Mouse (Mus musculus) hindbrain, embryonic 12.5 days (tissue): Measurements from ENCODE around the gene Sox5. TPM values are rescaled to one million over a fixed set of nuclear protein-coding genes. Genes with fewer than 3 reads are reported as not detected.

Experiments
- ATAC-seq: fragments of 200-750 bp; cut with Nextera tagmentation; 2 replicates; pipeline ENCODE4 v1.8.0; 2017; ENCODE audit warnings: moderate TSS enrichment; ENCODE audit not compliant: low FRiP score
- H3K27ac ChIP-seq: fragments of 300-500 bp; sonication (generic); 2 replicates; pipeline ENCODE4 v1.5.1; 2016; ENCODE audit warnings: mild to moderate bottlenecking
- H3K27me3 ChIP-seq: fragments of 300-500 bp; sonication (generic); 2 replicates; pipeline ENCODE4 v1.6.1; 2016; ENCODE audit warnings: mild to moderate bottlenecking
- H3K36me3 ChIP-seq: fragments of 300-500 bp; sonication (generic); 2 replicates; pipeline ENCODE4 v1.6.1; 2016; ENCODE audit warnings: mild to moderate bottlenecking
- H3K4me1 ChIP-seq: fragments of 300-500 bp; sonication (generic); 2 replicates; pipeline ENCODE4 v1.6.1; 2016
- H3K4me2 ChIP-seq: fragments of 300-500 bp; sonication (generic); replicated peaks from 2 replicates; pipeline ENCODE4 v1.6.1; 2016; ENCODE audit warnings: mild to moderate bottlenecking
- H3K4me3 ChIP-seq: fragments of 300-500 bp; sonication (generic); 2 replicates; pipeline ENCODE4 v1.5.1; 2016; ENCODE audit warnings: mild to moderate bottlenecking
- H3K9ac ChIP-seq: fragments of 300-500 bp; sonication (generic); 2 replicates; pipeline ENCODE4 v1.6.1; 2016; ENCODE audit warnings: mild to moderate bottlenecking, moderate library complexity
- H3K9me3 ChIP-seq: fragments of 300-500 bp; sonication (generic); replicated peaks from 2 replicates; pipeline ENCODE4 v1.6.1; 2016; ENCODE audit warnings: mild to moderate bottlenecking
- WGBS: fragments of 180-500 bp; shearing (Covaris S2); methylation state at CpG from one replicate; pipeline ENCODE4 v1.1.7; 2016; 5-methylcytosine and 5-hydroxymethylcytosine counted together
- polyA plus RNA-seq: library from polyadenylated mRNA; unstranded; fragments of >200 nt; fragmentation: Nextera tagmentation; extraction: Ambion mirVana; gene quantifications from 2 replicates; pipeline ENCODE4 v1.2.1, GENCODE M21; 2016

The Sox5 gene
- polyA plus RNA-seq, 1 experiment from 2014 or later, result 49.1 TPM

DNA sequence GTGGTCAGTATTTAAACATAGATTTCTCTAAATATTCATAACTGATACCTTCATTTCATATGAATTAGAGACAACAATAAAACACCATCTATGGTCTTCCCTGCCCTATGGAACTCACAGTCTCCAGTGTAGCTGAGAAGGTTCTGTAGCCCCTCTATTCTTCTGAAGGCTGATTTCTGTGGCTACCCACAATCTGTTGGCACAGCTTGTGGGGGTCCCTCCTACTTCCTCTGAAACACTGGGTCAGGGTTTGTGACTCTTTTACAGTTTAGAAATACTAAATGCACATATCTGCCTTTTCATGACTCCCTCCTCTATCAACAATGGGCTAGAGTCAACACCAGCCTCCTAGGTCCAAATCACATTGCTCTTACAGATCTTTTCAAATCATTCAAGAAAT is 461.4 kb downstream of the Sox5 start:
- H3K36me3 ChIP-seq, result no peaks in the 10 kb centered on the region
- no peaks in the 10 kb centered on the region for H3K9me3 ChIP-seq
- H3K27ac ChIP-seq, result no peak overlapping the region
- peaks cover 4% of the 10 kb centered on the region; the same call in 1 of the 2 replicates for H3K4me1 ChIP-seq
- H3K9ac ChIP-seq, result no peak overlapping the region
- no peak for ATAC-seq
- H3K4me3 ChIP-seq, result no peak overlapping the region
- no peaks in the 10 kb centered on the region for H3K27me3 ChIP-seq
- H3K4me2 ChIP-seq, result no peak overlapping the region

DNA sequence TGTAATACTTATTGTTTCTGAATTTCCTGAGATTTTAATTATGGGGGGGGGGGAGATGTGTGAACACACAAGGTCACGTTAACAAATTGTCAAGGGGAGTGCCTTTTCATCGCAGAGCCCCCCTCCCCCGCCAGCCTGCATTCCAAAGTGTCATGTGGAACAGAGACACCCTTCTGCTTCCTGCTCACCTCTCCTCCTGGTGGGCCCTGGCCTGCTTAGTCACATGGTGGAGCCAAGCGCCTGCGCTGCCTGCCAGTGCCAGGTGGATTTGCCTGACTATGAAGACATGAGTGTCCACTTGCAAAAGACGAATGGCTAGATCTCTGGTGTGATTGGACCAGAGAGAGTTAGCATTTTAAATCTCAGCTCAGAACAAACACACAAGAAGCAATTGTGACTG is 462.1 kb downstream of the Sox5 start:
- Histone ChIP-seq H3K27me3 (no peaks in the 10 kb centered on the region), H3K9me3 (no peaks in the 10 kb centered on the region), H3K4me3 (no peak overlapping the region), H3K9ac (no peak overlapping the region), H3K27ac (no peak overlapping the region), H3K36me3 (no peaks in the 10 kb centered on the region), H3K4me1 (peaks cover 4% of the 10 kb centered on the region; the same call in 1 of the 2 replicates), H3K4me2 (no peak overlapping the region)
- WGBS, result 67% methylated on average over 6 of the region's 6 CpGs
- ATAC-seq, result no peak

DNA sequence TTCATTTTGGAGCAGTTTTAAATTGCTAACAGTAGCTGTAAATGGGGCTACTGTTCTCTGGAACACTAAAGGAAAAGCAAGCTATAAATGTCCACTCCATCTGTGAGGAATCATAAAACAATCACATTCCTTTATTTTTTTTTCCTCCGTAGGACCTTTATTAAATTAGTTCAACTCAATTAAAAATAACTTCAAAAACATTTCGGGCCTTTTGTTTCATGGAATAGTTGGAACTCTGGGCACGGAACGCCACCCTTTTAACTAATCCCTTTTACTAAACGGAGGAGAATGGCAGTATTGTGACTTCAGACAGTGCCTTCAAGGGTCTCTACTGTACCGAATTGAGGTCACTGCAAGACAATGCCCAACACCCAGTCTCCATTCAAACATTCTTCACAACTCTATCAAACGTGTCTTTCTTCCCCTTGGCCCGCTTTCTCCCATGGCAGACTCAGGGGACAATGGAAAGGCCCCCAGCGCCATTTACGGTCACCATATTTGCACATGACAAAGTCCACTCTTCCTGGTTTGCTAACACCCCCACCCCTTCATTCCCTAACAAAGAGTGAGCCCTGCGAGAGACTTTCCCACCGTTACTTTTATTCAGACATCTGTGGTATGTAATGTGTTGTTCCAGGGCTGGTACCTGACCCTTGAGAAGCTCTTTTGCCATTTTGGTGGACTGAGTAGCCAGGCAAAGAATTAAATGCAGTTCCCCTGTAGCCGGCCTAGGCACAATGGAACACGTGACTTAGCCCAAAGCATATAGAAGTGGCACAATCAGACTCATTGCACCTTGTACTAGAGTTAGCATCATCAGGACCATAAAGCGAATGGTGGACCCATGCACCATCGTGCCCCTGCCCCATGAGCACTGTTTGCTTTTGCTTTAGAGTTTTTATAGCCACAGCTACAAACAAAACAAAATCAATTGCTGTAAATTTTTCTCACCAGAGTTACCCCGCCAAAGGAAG is 468.7 kb downstream of the Sox5 start:
- no peaks in the 10 kb centered on the region for H3K9me3 ChIP-seq
- no peak overlapping the region for H3K4me3 ChIP-seq
- H3K27me3 ChIP-seq, result no peaks in the 10 kb centered on the region
- peaks cover 13% of the 10 kb centered on the region; the same call in 1 of the 2 replicates for H3K4me1 ChIP-seq
- H3K9ac ChIP-seq, result no peak overlapping the region
- WGBS, result 35% methylated on average over 17 of the region's 17 CpGs
- no peaks in the 10 kb centered on the region for H3K36me3 ChIP-seq
- peak overlapping the region; percentile 60 for H3K27ac ChIP-seq
- no peak overlapping the region for H3K4me2 ChIP-seq
- peak; percentile 93 for ATAC-seq

DNA sequence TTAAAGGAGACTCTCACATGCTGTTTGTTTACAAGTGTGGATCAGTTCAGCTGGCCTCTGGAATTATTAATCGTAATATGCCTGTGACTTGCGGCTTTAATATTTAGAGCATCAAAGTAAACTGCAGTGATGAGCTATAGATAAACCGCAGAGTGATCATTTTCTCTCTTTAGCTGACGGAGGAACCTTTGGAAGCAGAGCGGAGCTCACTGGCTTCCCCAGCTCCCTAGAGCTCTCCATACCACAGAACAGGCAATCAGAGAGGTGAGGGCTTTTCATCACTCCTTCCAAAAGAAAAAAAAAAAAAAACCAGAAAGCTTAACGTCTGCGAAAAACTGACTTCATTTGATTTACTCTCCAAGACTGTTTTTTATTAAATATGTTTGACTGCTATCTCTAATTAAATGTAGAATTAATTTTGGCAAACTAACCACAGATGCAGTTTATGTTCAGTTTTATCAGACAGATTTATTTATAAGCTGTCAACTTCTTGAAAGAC is 469.4 kb downstream of the Sox5 start:
- no peak overlapping the region for H3K4me2 ChIP-seq
- H3K27ac ChIP-seq, result 0 out of 2 replicates have a peak overlapping the region, but pooled peaks have one; percentile 1
- WGBS, result 48% methylated on average over 7 of the region's 7 CpGs
- H3K9me3 ChIP-seq, result no peaks in the 10 kb centered on the region
- H3K36me3 ChIP-seq, result no peaks in the 10 kb centered on the region
- no peak overlapping the region for H3K4me3 ChIP-seq
- H3K4me1 ChIP-seq, result peaks cover 13% of the 10 kb centered on the region; the same call in 1 of the 2 replicates
- ATAC-seq, result no peak
- H3K9ac ChIP-seq, result no peak overlapping the region
- no peaks in the 10 kb centered on the region for H3K27me3 ChIP-seq

DNA sequence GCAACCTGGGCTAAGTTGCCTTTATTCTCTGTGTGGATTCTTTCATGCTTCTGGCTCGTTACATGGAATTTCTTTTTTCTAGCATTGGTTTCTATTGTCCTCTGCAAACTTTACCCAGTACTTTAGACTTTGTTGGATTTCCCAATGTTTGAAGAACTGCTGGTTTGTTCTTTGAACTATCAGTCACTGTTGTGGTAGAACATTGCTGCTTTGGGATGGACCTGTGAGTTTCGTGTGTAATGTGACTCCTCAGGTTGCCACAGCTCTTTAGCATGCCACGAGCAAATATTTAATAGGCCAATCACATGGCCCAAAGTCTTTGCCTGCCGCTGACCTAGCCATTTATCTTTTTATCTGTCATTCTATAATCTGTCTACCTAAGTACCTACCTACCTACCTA is 470.0 kb downstream of the Sox5 start:
- H3K27ac ChIP-seq, result no peak overlapping the region
- H3K9ac ChIP-seq, result no peak overlapping the region
- H3K4me3 ChIP-seq, result no peak overlapping the region
- 59% methylated on average over 4 of the region's 4 CpGs for WGBS
- ATAC-seq, result no peak
- H3K36me3 ChIP-seq, result no peaks in the 10 kb centered on the region
- no peak overlapping the region for H3K4me2 ChIP-seq
- H3K9me3 ChIP-seq, result no peaks in the 10 kb centered on the region
- H3K27me3 ChIP-seq, result no peaks in the 10 kb centered on the region
- H3K4me1 ChIP-seq, result peaks cover 13% of the 10 kb centered on the region; the same call in 1 of the 2 replicates

DNA sequence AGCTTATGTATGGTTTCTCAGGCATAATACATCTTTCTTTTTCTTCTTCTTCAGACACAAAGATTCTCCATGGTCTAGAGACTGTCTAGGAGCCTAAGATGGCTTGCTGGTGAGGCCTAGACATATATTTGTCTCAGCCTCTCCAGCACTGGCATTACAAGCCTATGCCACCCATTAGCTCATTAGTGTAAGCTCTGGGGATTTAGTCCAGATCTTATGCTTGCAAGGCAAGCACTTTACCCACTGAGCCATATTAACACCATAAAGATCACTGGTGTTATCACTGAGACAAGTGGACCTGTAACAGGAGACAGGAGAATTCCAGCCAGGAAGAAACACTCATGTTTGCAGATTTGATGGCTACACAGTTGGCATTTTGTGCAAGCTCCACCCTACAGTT is 472.6 kb downstream of the Sox5 start:
- H3K4me2 ChIP-seq, result no peak overlapping the region
- H3K4me3 ChIP-seq, result no peak overlapping the region
- no peaks in the 10 kb centered on the region for H3K27me3 ChIP-seq
- ATAC-seq, result no peak
- H3K27ac ChIP-seq, result no peak overlapping the region
- H3K4me1 ChIP-seq, result peaks cover 13% of the 10 kb centered on the region; the same call in 1 of the 2 replicates
- H3K36me3 ChIP-seq, result no peaks in the 10 kb centered on the region
- no peak overlapping the region for H3K9ac ChIP-seq
- no peaks in the 10 kb centered on the region for H3K9me3 ChIP-seq

DNA sequence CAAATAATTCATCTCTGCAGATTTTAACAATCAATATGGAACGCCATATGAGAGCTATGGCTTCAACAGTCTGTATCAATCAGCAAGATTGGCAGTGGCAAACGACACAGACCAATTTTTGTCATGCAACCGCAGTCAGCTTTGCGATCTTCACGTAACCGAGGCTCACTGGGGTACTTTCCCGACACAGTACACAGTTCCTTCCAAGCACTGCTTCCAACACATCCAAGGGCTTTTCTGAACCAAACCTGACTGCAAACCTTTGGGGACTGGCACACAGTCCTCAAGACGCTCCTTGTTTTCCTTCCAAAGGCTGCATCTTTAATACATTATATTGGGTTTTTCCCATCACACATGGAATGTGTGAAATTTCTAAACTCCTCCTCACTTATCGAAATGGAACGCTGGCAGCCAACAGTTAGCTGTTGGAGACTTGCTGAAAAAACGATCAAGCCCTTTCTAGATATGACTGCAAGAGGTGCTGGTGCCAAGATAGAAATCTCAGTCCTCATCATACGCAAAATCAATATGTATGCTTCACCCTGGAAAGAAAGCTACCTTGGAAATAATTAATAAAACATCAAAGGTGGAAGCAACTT is 474.1 kb downstream of the Sox5 start:
- ATAC-seq, result no peak
- Histone ChIP-seq H3K4me1 (peaks cover 7% of the 10 kb centered on the region; the same call in 1 of the 2 replicates), H3K36me3 (no peaks in the 10 kb centered on the region), H3K27me3 (no peaks in the 10 kb centered on the region), H3K9me3 (no peaks in the 10 kb centered on the region), H3K9ac (no peak overlapping the region), H3K27ac (no peak overlapping the region), H3K4me2 (no peak overlapping the region), H3K4me3 (no peak overlapping the region)
- 90% methylated on average over 12 of the region's 12 CpGs for WGBS

DNA sequence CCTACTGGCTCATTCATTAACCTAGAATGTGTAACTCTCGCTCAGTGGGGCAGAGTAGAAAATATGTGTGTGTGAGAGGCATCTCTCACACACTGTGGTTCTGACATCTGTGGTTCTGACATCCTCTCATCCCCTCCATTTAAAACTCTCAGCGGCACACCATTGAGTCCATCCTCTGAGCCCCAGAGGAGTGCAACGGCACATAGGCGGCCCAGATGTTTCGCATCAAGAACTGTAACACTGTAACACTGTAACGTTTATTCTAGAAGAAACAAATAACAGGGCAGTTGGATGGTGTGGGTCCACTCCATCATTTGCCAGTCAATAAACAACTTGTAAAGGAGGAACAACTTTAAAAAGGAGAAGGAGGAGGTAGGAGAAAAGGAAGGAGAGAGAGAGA is 479.0 kb downstream of the Sox5 start:
- Histone ChIP-seq H3K27me3 (no peaks in the 10 kb centered on the region), H3K27ac (no peak overlapping the region), H3K4me2 (no peak overlapping the region), H3K9me3 (no peaks in the 10 kb centered on the region), H3K9ac (no peak overlapping the region), H3K36me3 (no peaks in the 10 kb centered on the region), H3K4me3 (no peak overlapping the region), H3K4me1 (no peaks in the 10 kb centered on the region; the same call in 1 of the 2 replicates)
- ATAC-seq, result no peak
- WGBS, result 85% methylated on average over 6 of the region's 6 CpGs

DNA sequence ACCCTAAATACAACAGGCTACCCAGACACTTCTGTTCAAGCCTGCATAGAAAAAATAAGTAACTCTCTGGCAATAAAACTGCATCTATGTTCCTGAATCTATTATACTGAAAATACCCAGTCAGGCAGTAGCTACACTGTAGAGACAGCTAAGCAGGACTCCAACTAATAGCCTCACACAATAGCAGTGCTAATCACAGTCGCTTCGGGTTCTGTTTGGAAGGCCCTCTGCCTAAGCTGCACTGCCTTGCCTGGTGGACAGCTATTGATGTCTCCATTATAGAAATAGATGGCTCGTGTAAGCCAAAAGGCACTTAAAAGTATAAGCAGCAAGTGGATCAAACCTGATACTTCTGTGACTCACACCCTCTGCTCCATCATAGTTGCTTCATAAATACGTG is 480.7 kb downstream of the Sox5 start:
- ATAC-seq, result no peak

DNA sequence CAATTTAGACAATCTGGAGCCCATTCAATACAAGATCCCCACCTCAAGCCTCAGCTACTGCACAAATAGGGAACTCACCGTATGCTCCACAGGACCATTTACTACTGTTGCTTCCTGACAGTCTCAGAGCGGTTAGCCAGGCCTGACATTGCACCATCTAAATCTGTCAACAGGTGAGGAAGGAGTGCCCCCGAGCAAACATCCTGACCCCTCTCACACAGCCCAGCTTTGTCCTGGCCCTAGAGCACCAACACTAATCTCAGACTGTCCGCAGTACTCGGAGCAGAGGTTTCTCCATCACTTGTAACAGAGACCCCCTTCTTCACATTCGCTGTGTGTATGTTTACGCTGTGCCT is 482.3 kb downstream of the Sox5 start:
- H3K4me3 ChIP-seq, result no peak overlapping the region
- H3K9ac ChIP-seq, result no peak overlapping the region
- no peak overlapping the region for H3K27ac ChIP-seq
- no peaks in the 10 kb centered on the region for H3K27me3 ChIP-seq
- no peaks in the 10 kb centered on the region; the same call in 1 of the 2 replicates for H3K9me3 ChIP-seq
- no peaks in the 10 kb centered on the region; the same call in 1 of the 2 replicates for H3K4me1 ChIP-seq
- H3K4me2 ChIP-seq, result no peak overlapping the region
- ATAC-seq, result no peak
- WGBS, result 79% methylated on average over 7 of the region's 7 CpGs
- no peaks in the 10 kb centered on the region for H3K36me3 ChIP-seq

More for the DNA sequence above, 480.7 kb downstream of the Sox5 start:
- Histone ChIP-seq H3K4me3 (no peak overlapping the region), H3K36me3 (no peaks in the 10 kb centered on the region), H3K4me1 (no peaks in the 10 kb centered on the region; the same call in 1 of the 2 replicates), H3K27me3 (no peaks in the 10 kb centered on the region), H3K4me2 (no peak overlapping the region), H3K9me3 (no peaks in the 10 kb centered on the region), H3K9ac (no peak overlapping the region), H3K27ac (no peak overlapping the region)
- 47% methylated on average over 4 of the region's 4 CpGs for WGBS

DNA sequence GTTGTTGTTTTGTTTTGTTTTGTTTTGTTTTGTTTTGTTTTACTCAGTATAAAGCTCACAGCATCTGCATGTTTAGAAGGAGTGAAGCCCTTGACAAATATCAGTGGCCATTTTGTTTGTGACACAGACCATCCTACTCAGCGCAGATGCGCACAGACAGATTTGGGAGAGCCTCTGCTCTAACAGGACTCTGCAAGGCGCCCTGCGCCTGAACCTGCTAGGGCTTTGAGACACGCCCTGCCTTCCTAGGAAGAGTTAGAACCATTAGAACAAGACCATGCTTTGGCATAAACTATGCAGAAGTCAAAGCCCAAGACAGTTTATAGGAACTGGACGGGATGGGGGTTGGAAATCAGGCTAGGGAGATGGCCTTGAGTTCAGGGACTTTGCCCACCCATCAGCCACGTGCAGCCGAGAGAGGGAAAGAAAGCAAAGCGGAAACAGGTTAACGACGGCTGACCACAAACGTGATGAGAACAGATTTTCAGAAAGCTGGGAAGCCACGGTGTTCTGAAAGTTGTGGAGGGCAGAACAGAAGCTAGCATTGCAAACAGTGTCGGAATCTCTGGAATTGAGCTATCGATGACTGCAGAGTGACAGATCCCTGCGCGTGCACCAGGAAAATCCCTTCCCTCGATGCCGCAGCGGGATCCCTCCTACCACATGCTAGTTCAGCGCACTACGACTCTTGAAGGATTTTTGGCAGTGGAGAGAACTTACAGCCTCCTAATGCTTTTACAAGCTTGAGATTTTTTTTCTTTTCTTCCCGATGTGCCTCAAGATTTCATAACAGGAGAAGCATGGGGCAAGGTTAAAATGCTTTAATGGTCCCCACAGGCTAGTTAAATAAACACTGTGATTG is 482.9 kb downstream of the Sox5 start:
- Histone ChIP-seq H3K27me3 (no peaks in the 10 kb centered on the region), H3K4me3 (no peak overlapping the region), H3K4me2 (no peak overlapping the region), H3K4me1 (no peaks in the 10 kb centered on the region; the same call in 1 of the 2 replicates), H3K9me3 (no peaks in the 10 kb centered on the region; the same call in 1 of the 2 replicates), H3K27ac (no peak overlapping the region), H3K9ac (no peak overlapping the region), H3K36me3 (no peaks in the 10 kb centered on the region)
- no peak for ATAC-seq
- WGBS, result 80% methylated on average over 23 of the region's 23 CpGs

DNA sequence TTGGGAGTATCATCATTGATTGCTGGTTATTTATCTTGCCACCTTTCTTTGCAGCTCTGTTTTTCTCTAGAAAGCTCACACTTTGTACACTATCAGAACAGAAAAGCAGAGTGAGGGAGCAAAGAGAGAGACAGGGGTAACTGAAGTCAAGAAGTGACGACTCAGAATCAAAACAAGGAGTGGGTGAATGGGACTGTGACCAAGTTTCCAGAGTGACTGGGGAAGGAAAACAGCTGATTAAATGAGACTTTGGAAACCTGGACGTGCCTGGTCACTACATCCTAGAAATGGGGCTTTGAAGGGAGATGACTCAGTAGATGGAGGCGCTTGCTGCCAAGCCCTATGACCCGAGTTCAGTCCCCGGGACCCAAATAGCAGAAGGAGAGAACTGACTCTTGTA is 483.9 kb downstream of the Sox5 start:
- H3K9me3 ChIP-seq, result no peaks in the 10 kb centered on the region; the same call in 1 of the 2 replicates
- H3K27ac ChIP-seq, result no peak overlapping the region
- no peaks in the 10 kb centered on the region; the same call in 1 of the 2 replicates for H3K4me1 ChIP-seq
- H3K36me3 ChIP-seq, result no peaks in the 10 kb centered on the region
- H3K27me3 ChIP-seq, result no peaks in the 10 kb centered on the region
- no peak overlapping the region for H3K9ac ChIP-seq
- no peak for ATAC-seq
- 83% methylated on average over 5 of the region's 5 CpGs for WGBS
- no peak overlapping the region for H3K4me2 ChIP-seq
- H3K4me3 ChIP-seq, result no peak overlapping the region
